Mouse (Mus musculus): ENCODE results near the gene Iqsec3. TPM values are rescaled to one million over a fixed set of nuclear protein-coding genes. Genes with fewer than 3 reads are reported as not detected.

Iqsec3 gene
- polyA plus RNA-seq, 1 experiment from 2014 or later = not detected

- ATAC-seq (ENCODE audit: low read depth) = no peak
- Histone ChIP-seq H3K9me3 (replicated peaks) (no peaks in the 10 kb centered on the region), H3K4me3 (replicated peaks) (no peak overlapping the region), H3K27ac (no peak overlapping the region), H3K36me3 (no peaks in the 10 kb centered on the region), H3K9ac (no peak overlapping the region), H3K27me3 (no peaks in the 10 kb centered on the region), H3K4me2 (no peak overlapping the region), H3K4me1 (replicated peaks) (no peaks in the 10 kb centered on the region)
- DNase-seq = no peak
- 18% methylated on average over 9 of the region's 9 CpGs for WGBS (ENCODE audit: insufficient replicate concordance)
These were observed 25.5 kb upstream of the Iqsec3 start for GRCm38 (mm10) chr6:121498819-121499535.

DNA sequence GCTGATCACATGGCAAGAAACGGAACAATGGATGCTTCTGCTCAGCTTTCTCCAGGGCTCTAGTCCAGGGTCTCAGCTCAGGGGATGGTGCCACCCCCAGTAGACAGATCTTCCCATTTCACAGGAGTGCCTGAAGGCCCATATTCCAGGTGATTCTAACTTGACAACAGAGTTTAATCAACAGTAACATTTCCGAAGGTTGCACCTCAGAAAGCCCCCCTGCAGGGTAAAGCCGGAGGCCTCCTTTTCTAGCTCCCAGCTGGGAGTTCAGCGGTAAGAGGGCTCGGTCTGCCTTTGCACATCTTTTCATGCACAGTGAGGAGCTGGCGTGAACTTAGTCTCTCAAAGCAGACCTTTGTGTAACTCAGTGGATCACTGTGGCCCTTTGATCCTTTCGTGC lies 22.1 kb upstream of the Iqsec3 start:
- no peak overlapping the region for H3K4me2 ChIP-seq
- H3K9me3 ChIP-seq (replicated peaks) = no peaks in the 10 kb centered on the region
- H3K9ac ChIP-seq = no peak overlapping the region
- H3K4me1 ChIP-seq (replicated peaks) = no peaks in the 10 kb centered on the region
- DNase-seq (no peak), ATAC-seq (ENCODE audit: low read depth) (no peak)
- 42% methylated on average over 7 of the region's 7 CpGs for WGBS (ENCODE audit: insufficient replicate concordance)
- H3K27ac ChIP-seq = no peak overlapping the region
- H3K27me3 ChIP-seq = no peaks in the 10 kb centered on the region
- H3K4me3 ChIP-seq (replicated peaks) = no peak overlapping the region
- H3K36me3 ChIP-seq = no peaks in the 10 kb centered on the region

GRCm38 (mm10) chr6:121495026-121495425 lies 21.5 kb upstream of the Iqsec3 start:
- no peaks in the 10 kb centered on the region for H3K36me3 ChIP-seq
- H3K4me3 ChIP-seq (replicated peaks) = no peak overlapping the region
- DNase-seq = no peak
- ATAC-seq (ENCODE audit: low read depth) = no peak
- H3K27me3 ChIP-seq = no peaks in the 10 kb centered on the region
- no peaks in the 10 kb centered on the region for H3K4me1 ChIP-seq (replicated peaks)
- WGBS (ENCODE audit: insufficient replicate concordance) = 78% methylated on average over 1 of the region's 1 CpGs
- no peak overlapping the region for H3K27ac ChIP-seq
- no peaks in the 10 kb centered on the region for H3K9me3 ChIP-seq (replicated peaks)
- no peak overlapping the region for H3K9ac ChIP-seq
- no peak overlapping the region for H3K4me2 ChIP-seq

DNA sequence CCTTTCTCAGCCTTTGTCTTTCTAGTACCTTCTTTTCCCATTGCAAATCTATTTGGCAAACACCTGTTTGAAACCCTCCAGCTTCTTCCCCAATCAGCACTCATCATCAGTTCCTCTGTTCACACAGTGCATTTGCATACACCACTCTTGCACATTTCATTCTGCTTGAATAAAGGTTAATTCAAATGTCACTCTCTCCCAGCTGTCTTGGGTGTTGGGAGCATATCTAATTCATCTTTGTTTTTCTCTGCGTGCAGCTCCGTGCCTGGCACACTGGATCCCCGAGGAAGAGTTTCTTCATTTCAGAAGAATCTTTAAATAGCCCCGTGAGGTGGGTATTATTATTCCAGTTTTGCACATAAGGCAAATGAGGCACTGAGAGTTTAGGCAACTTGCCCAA lies 20.8 kb upstream of the Iqsec3 start:
- Histone ChIP-seq H3K4me3 (replicated peaks) (no peak overlapping the region), H3K4me1 (replicated peaks) (no peaks in the 10 kb centered on the region), H3K27me3 (no peaks in the 10 kb centered on the region), H3K9me3 (replicated peaks) (no peaks in the 10 kb centered on the region), H3K4me2 (no peak overlapping the region), H3K9ac (no peak overlapping the region), H3K36me3 (no peaks in the 10 kb centered on the region), H3K27ac (no peak overlapping the region)
- DNase-seq = no peak
- no peak for ATAC-seq (ENCODE audit: low read depth)
- 61% methylated on average over 4 of the region's 4 CpGs for WGBS (ENCODE audit: insufficient replicate concordance)

DNA sequence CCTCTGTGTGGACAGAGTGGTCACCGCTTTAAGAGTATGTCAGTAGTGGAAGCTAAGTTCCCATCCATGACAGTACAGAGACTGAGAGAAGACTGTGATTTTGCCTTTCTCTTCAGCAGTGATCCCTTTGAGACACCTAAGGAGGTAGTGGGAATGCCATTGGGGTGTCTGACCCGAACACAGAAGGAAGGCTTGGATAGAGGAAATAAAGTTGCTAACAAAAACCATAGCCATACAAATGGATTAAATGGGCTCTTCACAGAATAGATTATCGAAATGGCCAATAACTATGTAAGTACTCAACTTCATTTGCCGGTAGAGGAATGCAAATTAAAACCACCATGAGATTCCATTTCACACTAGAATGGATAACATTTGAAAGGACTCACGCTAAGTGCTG lies 17.9 kb upstream of the Iqsec3 start:
- 58% methylated on average over 5 of the region's 5 CpGs for WGBS (ENCODE audit: insufficient replicate concordance)

DNA sequence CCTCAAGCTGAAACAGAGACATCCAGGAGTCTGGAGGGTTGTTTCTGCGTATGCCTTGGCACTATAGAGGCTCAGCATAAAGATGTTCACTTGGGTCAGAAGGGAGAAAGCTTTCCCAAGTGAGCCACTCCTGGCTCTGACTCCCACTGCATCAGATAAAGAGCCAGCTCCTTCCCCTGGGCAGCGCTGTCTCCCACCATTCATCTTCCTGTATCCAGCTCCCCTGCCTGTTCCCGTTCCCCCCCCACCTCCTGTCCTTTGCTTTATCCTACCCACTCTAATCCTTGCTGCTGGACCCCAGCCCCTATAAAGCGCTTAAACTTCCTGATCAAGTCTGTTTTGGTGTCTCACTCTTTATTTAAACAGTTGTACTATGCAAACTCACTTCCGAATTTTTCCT lies 1.2 kb downstream of the Iqsec3 start:
- 31% methylated on average over 5 of the region's 5 CpGs for WGBS (ENCODE audit: insufficient replicate concordance)
- no peaks in the 10 kb centered on the region for H3K36me3 ChIP-seq

More for the DNA sequence above, 17.9 kb upstream of the Iqsec3 start:
- H3K4me2 ChIP-seq = no peak overlapping the region
- H3K36me3 ChIP-seq = no peaks in the 10 kb centered on the region
- DNase-seq (no peak), ATAC-seq (ENCODE audit: low read depth) (no peak)
- H3K9ac ChIP-seq = no peak overlapping the region
- H3K4me3 ChIP-seq (replicated peaks) = no peak overlapping the region
- no peak overlapping the region for H3K27ac ChIP-seq
- no peaks in the 10 kb centered on the region for H3K4me1 ChIP-seq (replicated peaks)
- no peaks in the 10 kb centered on the region for H3K27me3 ChIP-seq
- H3K9me3 ChIP-seq (replicated peaks) = no peaks in the 10 kb centered on the region

GRCm38 (mm10) chr6:121468235-121468634 lies 5.2 kb downstream of the Iqsec3 start:
- DNase-seq (no peak), ATAC-seq (ENCODE audit: low read depth) (no peak)
- Histone ChIP-seq H3K4me3 (replicated peaks) (no peak overlapping the region), H3K4me1 (replicated peaks) (no peaks in the 10 kb centered on the region), H3K9ac (no peak overlapping the region), H3K9me3 (replicated peaks) (no peaks in the 10 kb centered on the region), H3K27me3 (peaks cover 16% of the 10 kb centered on the region), H3K36me3 (no peaks in the 10 kb centered on the region), H3K4me2 (no peak overlapping the region), H3K27ac (no peak overlapping the region)

More for the DNA sequence above, 1.2 kb downstream of the Iqsec3 start:
- DNase-seq (no peak), ATAC-seq (ENCODE audit: low read depth) (no peak)
- 0 out of 2 replicates have a peak, but pooled peaks cover 3% of the 10 kb centered on the region for H3K4me1 ChIP-seq (replicated peaks)
- H3K27me3 ChIP-seq = peaks cover 33% of the 10 kb centered on the region
- H3K9me3 ChIP-seq (replicated peaks) = no peaks in the 10 kb centered on the region
- H3K4me3 ChIP-seq (replicated peaks) = no peak overlapping the region
- H3K27ac ChIP-seq = no peak overlapping the region
- H3K4me2 ChIP-seq = no peak overlapping the region
- no peak overlapping the region for H3K9ac ChIP-seq

GRCm38 (mm10) chr6:121462628-121463340 lies 10.7 kb downstream of the Iqsec3 start:
- Histone ChIP-seq H3K9ac (no peak overlapping the region), H3K9me3 (replicated peaks) (no peaks in the 10 kb centered on the region), H3K36me3 (no peaks in the 10 kb centered on the region), H3K4me2 (0 out of 2 replicates have a peak overlapping the region, but pooled peaks have one; percentile 14), H3K4me3 (replicated peaks) (no peak overlapping the region; the same call in 1 of the 2 replicates), H3K27me3 (peaks cover 8% of the 10 kb centered on the region; the same call in 1 of the 2 replicates), H3K4me1 (replicated peaks) (no peaks in the 10 kb centered on the region), H3K27ac (no peak overlapping the region)
- ATAC-seq (ENCODE audit: low read depth) (no peak), DNase-seq (no peak)
- WGBS (ENCODE audit: insufficient replicate concordance) = 4% methylated on average over 28 of the region's 28 CpGs

GRCm38 (mm10) chr6:121457381-121457780 lies 16.1 kb downstream of the Iqsec3 start:
- Histone ChIP-seq H3K9me3 (replicated peaks) (no peaks in the 10 kb centered on the region), H3K27me3 (peaks cover 6% of the 10 kb centered on the region; the same call in 1 of the 2 replicates), H3K4me3 (replicated peaks) (no peak overlapping the region), H3K4me2 (no peak overlapping the region), H3K9ac (no peak overlapping the region), H3K27ac (no peak overlapping the region), H3K36me3 (no peaks in the 10 kb centered on the region), H3K4me1 (replicated peaks) (no peaks in the 10 kb centered on the region)
- DNase-seq (no peak), ATAC-seq (ENCODE audit: low read depth) (no peak)
- 38% methylated on average over 8 of the region's 8 CpGs for WGBS (ENCODE audit: insufficient replicate concordance)

GRCm38 (mm10) chr6:121456651-121457050 lies 16.8 kb downstream of the Iqsec3 start:
- H3K4me2 ChIP-seq = no peak overlapping the region
- no peaks in the 10 kb centered on the region for H3K9me3 ChIP-seq (replicated peaks)
- H3K4me3 ChIP-seq (replicated peaks) = no peak overlapping the region
- DNase-seq = no peak
- H3K4me1 ChIP-seq (replicated peaks) = no peaks in the 10 kb centered on the region
- WGBS (ENCODE audit: insufficient replicate concordance) = 69% methylated on average over 3 of the region's 3 CpGs
- no peak for ATAC-seq (ENCODE audit: low read depth)
- H3K9ac ChIP-seq = no peak overlapping the region
- H3K27ac ChIP-seq = no peak overlapping the region
- no peaks in the 10 kb centered on the region for H3K36me3 ChIP-seq
- H3K27me3 ChIP-seq = peaks cover 6% of the 10 kb centered on the region; the same call in 1 of the 2 replicates

DNA sequence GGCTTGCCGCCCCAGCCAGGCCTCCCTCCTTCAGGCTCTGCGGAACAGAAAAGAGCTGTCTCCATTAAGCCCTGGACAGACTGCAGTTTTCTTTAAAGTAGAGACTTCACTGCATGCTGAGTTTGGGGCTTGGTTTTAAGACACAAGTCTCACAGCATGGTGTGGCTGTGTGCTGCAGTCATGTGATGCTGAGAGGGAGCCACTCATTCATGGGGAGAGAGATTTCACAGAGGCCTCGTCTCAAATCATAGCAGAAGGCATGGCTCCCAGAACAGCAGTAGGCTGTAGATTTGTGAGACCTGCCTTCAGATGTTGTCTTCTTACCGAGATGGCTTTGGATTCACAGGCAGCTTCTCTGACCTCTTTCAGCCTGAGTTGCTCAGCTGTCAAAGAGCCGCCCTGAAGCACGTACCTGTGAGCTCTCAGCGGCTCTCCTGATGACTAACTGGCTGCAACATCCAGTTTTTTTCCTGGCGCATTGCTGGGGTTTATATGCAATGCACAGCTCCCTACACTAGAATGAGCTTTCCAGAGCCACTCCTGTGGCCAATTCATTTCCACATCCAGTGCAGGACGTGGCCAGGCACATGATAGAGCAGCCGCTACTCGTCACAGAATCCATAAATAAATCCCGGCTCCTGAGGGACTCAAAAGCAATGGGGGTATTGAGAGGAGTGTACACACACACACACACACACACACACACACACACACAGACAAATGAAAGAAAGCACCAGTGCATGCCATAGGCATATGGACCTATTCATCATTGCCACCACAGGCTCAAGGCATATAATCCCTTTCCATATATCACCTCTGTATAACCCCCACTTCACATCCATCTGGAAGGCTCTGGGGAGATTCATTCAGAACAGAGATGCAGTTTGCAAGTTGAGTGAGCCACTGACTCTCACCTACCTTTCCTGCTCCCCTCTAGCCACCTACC lies 18.7 kb downstream of the Iqsec3 start:
- Histone ChIP-seq H3K36me3 (no peaks in the 10 kb centered on the region), H3K4me2 (no peak overlapping the region), H3K9ac (no peak overlapping the region), H3K4me1 (replicated peaks) (no peaks in the 10 kb centered on the region), H3K27ac (no peak overlapping the region), H3K9me3 (replicated peaks) (no peaks in the 10 kb centered on the region), H3K27me3 (peaks cover 6% of the 10 kb centered on the region; the same call in 1 of the 2 replicates), H3K4me3 (replicated peaks) (no peak overlapping the region)
- ATAC-seq (ENCODE audit: low read depth) (no peak), DNase-seq (no peak)
- 59% methylated on average over 12 of the region's 12 CpGs for WGBS (ENCODE audit: insufficient replicate concordance)

Measured in liver, embryonic 13.5 days (tissue).